In the genomic region with DNA sequence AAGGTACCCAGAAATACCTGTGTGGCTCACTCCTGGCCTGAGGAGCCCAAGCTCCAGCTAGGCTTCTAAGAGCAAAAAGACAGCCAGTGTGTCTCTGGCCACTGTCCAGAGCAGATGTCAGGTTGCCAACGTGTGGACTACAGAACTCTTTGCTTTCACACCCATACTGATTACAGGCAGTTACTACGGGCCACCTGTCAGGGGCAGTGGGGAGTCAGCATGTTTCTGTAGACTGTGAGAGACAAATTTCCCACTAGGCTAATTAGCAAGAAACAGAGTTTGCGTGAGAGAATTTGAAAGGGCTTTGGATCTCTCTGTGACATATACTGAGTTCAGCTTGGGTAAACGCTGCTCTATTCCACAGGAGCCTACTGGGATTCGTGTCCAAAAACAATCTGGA, we compare ENCODE assay signal across 13 mouse cellular contexts.
A peak's percentile ranks its signal among the peaks of the same experiment; 100 is the strongest.
DNase-seq lines count a peak whose midpoint lies in the region; ATAC-seq and TF ChIP-seq lines count a peak whose summit lies in the region.
"Had no signal": no experiment of that assay in that cellular context is flagged by ENCODE, and none has a peak within 500 bp of the region (broad histone marks: within the 10 kb centered on the region; RNA-seq: fewer than 3 reads in every experiment).

No protein-coding gene starts in this region.

- H3K27me3 ChIP-seq in midbrain, postnatal 0 days (ENCODE audit: insufficient read depth, low read length): no peaks in the 10 kb centered on the region
- H3K27me3 ChIP-seq in midbrain, embryonic 16.5 days (ENCODE audit: control insufficient read depth, insufficient read depth, low read depth, low read length): no peaks in the 10 kb centered on the region
- H3K27me3 ChIP-seq: hindbrain, embryonic 12.5 days; limb, embryonic 12.5 days had no signal

- no peak overlapping the region for H3K4me2 ChIP-seq in midbrain, postnatal 0 days (ENCODE audit: low read depth, low read length, poor library complexity, severe bottlenecking)
- no peak overlapping the region for H3K4me2 ChIP-seq in midbrain, embryonic 16.5 days (ENCODE audit: low read length)
- H3K4me2 ChIP-seq: hindbrain, embryonic 12.5 days; limb, embryonic 12.5 days had no signal

- WGBS in midbrain, postnatal 0 days: 50% methylated on average over 5 of the region's 5 CpGs
- WGBS in midbrain, embryonic 16.5 days: 61% methylated on average over 5 of the region's 5 CpGs

- DNase-seq in gastrocnemius, postnatal 10 days: peak; percentile 24
- DNase-seq in gastrocnemius, postnatal 14 days: no peak
- peak; percentile 55 for DNase-seq in midbrain, postnatal 0 days (ENCODE audit: low spot score)
- peak; percentile 66 to 69 for DNase-seq in cerebellum, adult 18-20 months
- DNase-seq in heart, postnatal 14 days: peak; percentile 5 to 7
- no peak for DNase-seq in spleen, adult 12 weeks (ENCODE audit: low spot score)
- DNase-seq in B cell, adult 2 months: no peak
- DNase-seq: lung, postnatal 10 days; thymus, postnatal 14 days had no signal

- no peak overlapping the region for H3K4me3 ChIP-seq in midbrain, postnatal 0 days (ENCODE audit: low read depth, low read length)
- H3K4me3 ChIP-seq in midbrain, embryonic 16.5 days (ENCODE audit: low read depth, low read length): no peak overlapping the region
- H3K4me3 ChIP-seq: hindbrain, embryonic 12.5 days; limb, embryonic 12.5 days had no signal

- H3K27ac ChIP-seq in midbrain, postnatal 0 days (ENCODE audit: low read depth, low read length): no peak overlapping the region
- no peak overlapping the region for H3K27ac ChIP-seq in midbrain, embryonic 16.5 days (ENCODE audit: low read length)
- H3K27ac ChIP-seq: hindbrain, embryonic 12.5 days; kidney, postnatal 0 days; limb, embryonic 12.5 days had no signal

- intact Hi-C loops in gastrocnemius, postnatal 14 days (cut with DNase I; ENCODE audit: low total_unique reads): no loop called here
- intact Hi-C loops in heart, postnatal 14 days (cut with DNase I): no loop called here

- peak; percentile 51 for TF ChIP-seq CTCF in midbrain, postnatal 0 days (IDR thresholded peaks at IDR 0.05)

- no peak overlapping the region for H3K9ac ChIP-seq in midbrain, postnatal 0 days (replicated peaks; ENCODE audit: low read length, poor library complexity, severe bottlenecking)
- H3K9ac ChIP-seq in midbrain, embryonic 16.5 days (ENCODE audit: low read depth, low read length): no peak overlapping the region
- H3K9ac ChIP-seq: hindbrain, embryonic 12.5 days; limb, embryonic 12.5 days had no signal

- H3K9me3 ChIP-seq in midbrain, postnatal 0 days (ENCODE audit: low read length): no peaks in the 10 kb centered on the region
- H3K9me3 ChIP-seq in midbrain, embryonic 16.5 days (replicated peaks; ENCODE audit: control insufficient read depth, low read length, poor library complexity, severe bottlenecking): no peaks in the 10 kb centered on the region
- H3K9me3 ChIP-seq: hindbrain, embryonic 12.5 days; limb, embryonic 12.5 days had no signal

- peaks cover 24% of the 10 kb centered on the region for H3K36me3 ChIP-seq in midbrain, postnatal 0 days (ENCODE audit: insufficient read depth, low read length)
- H3K36me3 ChIP-seq in midbrain, embryonic 16.5 days (ENCODE audit: control insufficient read depth, insufficient read depth, low read length): no peaks in the 10 kb centered on the region
- H3K36me3 ChIP-seq: hindbrain, embryonic 12.5 days; limb, embryonic 12.5 days had no signal

- H3K4me1 ChIP-seq in midbrain, postnatal 0 days (ENCODE audit: insufficient read depth, low read length): no peaks in the 10 kb centered on the region
- no peaks in the 10 kb centered on the region for H3K4me1 ChIP-seq in midbrain, embryonic 16.5 days (ENCODE audit: control insufficient read depth, insufficient read depth, low read length)
- H3K4me1 ChIP-seq: hindbrain, embryonic 12.5 days; limb, embryonic 12.5 days had no signal

- no peak for ATAC-seq in midbrain, postnatal 0 days (ENCODE audit: low FRiP score)
- ATAC-seq in midbrain, embryonic 16.5 days: no peak

Comparison
In these comparisons a context has a peak if more than half of its experiments do, and no peak if none do; other contexts are left out.
1. DNase-seq: peak in gastrocnemius, postnatal 10 days (single experiment), midbrain, postnatal 0 days (single experiment), cerebellum, adult 18-20 months (2 of 2) and heart, postnatal 14 days (2 of 2); none in gastrocnemius, postnatal 14 days (single experiment), spleen, adult 12 weeks (single experiment) and B cell, adult 2 months (0 of 2).